11 mouse cellular contexts compared by ENCODE assay signal in the genomic region with DNA sequence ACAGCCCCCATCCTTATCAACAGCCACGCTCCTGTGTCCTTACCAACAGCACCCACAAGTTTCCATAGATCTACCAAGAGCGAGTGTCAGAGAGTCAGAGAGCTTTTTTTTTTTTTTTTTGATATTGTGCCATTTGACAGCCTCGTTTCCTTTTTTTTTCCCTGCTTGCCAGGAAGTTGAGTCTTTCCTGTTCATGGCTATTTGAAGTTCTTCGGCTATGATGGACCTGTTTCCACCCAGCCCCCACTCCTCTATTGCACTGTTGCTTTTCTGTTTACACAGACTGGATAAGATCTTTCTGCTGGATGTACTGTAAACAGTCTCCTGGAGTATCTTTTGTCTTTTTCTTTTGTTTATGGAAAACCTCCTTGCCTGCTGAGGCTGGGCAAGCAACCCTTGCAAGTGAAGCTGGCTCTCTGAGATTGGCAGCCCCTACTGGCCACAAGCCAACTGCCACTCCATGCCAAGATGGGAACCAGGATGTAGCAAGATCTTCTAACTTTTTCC.
DNase-seq lines count a peak whose midpoint lies in the region; ATAC-seq and TF ChIP-seq lines count a peak whose summit lies in the region.
"Had no signal": no experiment of that assay in that cellular context is flagged by ENCODE, and none has a peak within 500 bp of the region (broad histone marks: within the 10 kb centered on the region; RNA-seq: fewer than 3 reads in every experiment).

No protein-coding gene starts in this region.

- TF ChIP-seq CTCF in liver, adult 2 months (IDR thresholded peaks at IDR 0.05; ENCODE audit: low read depth, low read length): no peak

- H3K4me3 ChIP-seq in liver, adult 2 months (ENCODE audit: insufficient read depth, low read depth, low read length): no peak overlapping the region
- no peak overlapping the region for H3K4me3 ChIP-seq in lung, embryonic 16.5 days (ENCODE audit: low read length)
- H3K4me3 ChIP-seq: limb, embryonic 12.5 days; midbrain, embryonic 15.5 days had no signal

- H3K4me2 ChIP-seq in lung, embryonic 16.5 days (ENCODE audit: low read depth, low read length): no peak overlapping the region
- H3K4me2 ChIP-seq: limb, embryonic 12.5 days; midbrain, embryonic 15.5 days had no signal

- 0% methylated on average over 4 of the region's 4 CpGs for WGBS in liver, adult 2 months
- 35% methylated on average over 4 of the region's 4 CpGs for WGBS in lung, embryonic 16.5 days

- H3K4me1 ChIP-seq in liver, adult 2 months (ENCODE audit: control insufficient read depth, insufficient read depth, low read length): peaks cover 5% of the 10 kb centered on the region
- peaks cover 3% of the 10 kb centered on the region; the same call in 1 of the 2 replicates for H3K4me1 ChIP-seq in lung, embryonic 16.5 days (replicated peaks; ENCODE audit: control insufficient read depth, insufficient read depth, low read length)
- H3K4me1 ChIP-seq: limb, embryonic 12.5 days; midbrain, embryonic 15.5 days had no signal

- no peaks in the 10 kb centered on the region for H3K79me2 ChIP-seq in liver, adult 2 months (ENCODE audit: control insufficient read depth, insufficient read depth, low read length)

- peak; percentile 69 to 70 for DNase-seq in cerebellum, postnatal 14 days
- no peak for DNase-seq in cerebellum, adult 11-12 months
- peak; percentile 48 for DNase-seq in liver, adult 2 months (ENCODE audit: extremely low read depth, low read depth, low spot score)
- DNase-seq in liver: no peak
- DNase-seq in adrenal gland, postnatal 36 days: peak; percentile 38 to 47
- no peak for DNase-seq in T-cell, adult 2 months (ENCODE audit: low spot score)
- DNase-seq: gastrocnemius, postnatal 36 days had no signal

- H3K27me3 ChIP-seq in liver, adult 2 months (ENCODE audit: control insufficient read depth, insufficient read depth, low read length): no peaks in the 10 kb centered on the region
- no peaks in the 10 kb centered on the region for H3K27me3 ChIP-seq in lung, embryonic 16.5 days (ENCODE audit: control insufficient read depth, insufficient read depth, low read depth, low read length)
- H3K27me3 ChIP-seq: limb, embryonic 12.5 days; midbrain, embryonic 15.5 days had no signal

- no peak overlapping the region for H3K9ac ChIP-seq in liver, adult 2 months (ENCODE audit: low read depth, low read length)
- no peak overlapping the region for H3K9ac ChIP-seq in lung, embryonic 16.5 days (ENCODE audit: low read length)
- H3K9ac ChIP-seq: limb, embryonic 12.5 days; midbrain, embryonic 15.5 days had no signal

- no peaks in the 10 kb centered on the region for H3K9me3 ChIP-seq in lung, embryonic 16.5 days (ENCODE audit: control insufficient read depth, low read length)
- H3K9me3 ChIP-seq: midbrain, embryonic 15.5 days had no signal

- no peaks in the 10 kb centered on the region for H3K36me3 ChIP-seq in liver, adult 2 months (ENCODE audit: control insufficient read depth, insufficient read depth, low read length)
- H3K36me3 ChIP-seq in lung, embryonic 16.5 days (ENCODE audit: control insufficient read depth, insufficient read depth, low read length): no peaks in the 10 kb centered on the region
- H3K36me3 ChIP-seq: limb, embryonic 12.5 days; midbrain, embryonic 15.5 days had no signal

- ATAC-seq in lung, embryonic 16.5 days (ENCODE audit: low read depth): peak; percentile 64
- ATAC-seq in frontal cortex, adult (ENCODE audit: low TSS enrichment): no peak
- ATAC-seq: midbrain, embryonic 15.5 days had no signal

- peak overlapping the region; percentile 47; the same call in 1 of the 2 replicates for H3K27ac ChIP-seq in liver, adult 2 months (replicated peaks; ENCODE audit: insufficient read depth, low read depth, low read length)
- no peak overlapping the region for H3K27ac ChIP-seq in lung, embryonic 16.5 days (ENCODE audit: low read length)
- H3K27ac ChIP-seq: limb, embryonic 12.5 days; midbrain, embryonic 15.5 days had no signal

- TF ChIP-seq POLR2A in liver, adult 2 months (IDR thresholded peaks at IDR 0.05; ENCODE audit: extremely low read depth, insufficient read depth, low read length): no peak

Comparison
In these comparisons a context has a peak if more than half of its experiments do, and no peak if none do; other contexts are left out.
1. DNase-seq: peak in cerebellum, postnatal 14 days (2 of 2), liver, adult 2 months (single experiment) and adrenal gland, postnatal 36 days (2 of 2); none in cerebellum, adult 11-12 months (single experiment), liver (single experiment) and T-cell, adult 2 months (single experiment).